Mouse (Mus musculus) MEL (cell line): Measurements from ENCODE around the gene Vrk2. TPM values are rescaled to one million over a fixed set of nuclear protein-coding genes. Genes with fewer than 3 reads are reported as not detected.

Source experiments
- DNase-seq: peaks from one replicate; pipeline ENCODE4 v3.0.0; 2011; ENCODE audit warnings: low read depth, low spot score
- H3K27ac ChIP-seq: 2 replicates; pipeline ENCODE4 v1.5.1; 2012; ENCODE audit warnings: low read depth, mild to moderate bottlenecking, control low read depth, low read length, moderate library complexity; ENCODE audit not compliant: control insufficient read depth
- H3K27me3 ChIP-seq, 2 experiments: fragments of 150-350 bp in 1 of 2; sonication (generic) in 1 of 2; 2 replicates each; pipeline ENCODE4 v1.6.1; 2012; ENCODE audit warnings: low read length in 2 of 2, mild to moderate bottlenecking in 2 of 2, improper control_type of control experiment in 1 of 2, moderate library complexity in 1 of 2; ENCODE audit not compliant: insufficient read depth in 2 of 2, control insufficient read depth in 1 of 2
- H3K36me3 ChIP-seq, 2 experiments: 2 replicates each; pipeline ENCODE4 v1.6.1; 2012 to 2014; ENCODE audit warnings: low read length in 2 of 2, improper control_type of control experiment in 1 of 2, inconsistent platforms in 1 of 2, mild to moderate bottlenecking in 1 of 2; ENCODE audit not compliant: insufficient read depth in 2 of 2, control insufficient read depth in 1 of 2
- H3K4me1 ChIP-seq, 2 experiments: fragments of 150-350 bp in 1 of 2; sonication (generic) in 1 of 2; 2 replicates each; pipeline ENCODE4 v1.6.1; 2012; ENCODE audit warnings: low read length in 2 of 2, improper control_type of control experiment in 1 of 2, mild to moderate bottlenecking in 1 of 2; ENCODE audit not compliant: insufficient read depth in 2 of 2, control insufficient read depth in 1 of 2
- H3K4me3 ChIP-seq, 2 experiments: fragments of 150-350 bp in 1 of 2; sonication (generic) in 1 of 2; 2 replicates each; pipeline ENCODE4 v1.5.1; 2012; ENCODE audit warnings: low read depth in 2 of 2, low read length in 2 of 2, mild to moderate bottlenecking in 2 of 2, moderate library complexity in 2 of 2, control low read depth in 1 of 2, improper control_type of control experiment in 1 of 2; ENCODE audit not compliant: control insufficient read depth in 1 of 2, insufficient read depth in 1 of 2
- H3K79me2 ChIP-seq: 2 replicates; pipeline ENCODE4 v1.6.1; 2012; ENCODE audit warnings: mild to moderate bottlenecking, low read length, moderate library complexity; ENCODE audit not compliant: control insufficient read depth, poor library complexity, insufficient read depth
- H3K9ac ChIP-seq: 2 replicates; pipeline ENCODE4 v1.6.1; 2012; ENCODE audit warnings: low read depth, mild to moderate bottlenecking, control low read depth, low read length, moderate library complexity; ENCODE audit not compliant: control insufficient read depth, poor library complexity, severe bottlenecking
- H3K9me3 ChIP-seq: fragments of 150-350 bp; sonication (generic); replicated peaks from 2 replicates; pipeline ENCODE4 v1.6.1; 2012; ENCODE audit warnings: mild to moderate bottlenecking, low read length, improper control_type of control experiment, moderate library complexity; ENCODE audit not compliant: insufficient read depth
- BHLHE40 ChIP-seq: IDR thresholded peaks from 2 replicates; pipeline ENCODE4 v1.6.1; 2012; ENCODE audit warnings: low read depth, mild to moderate bottlenecking, inconsistent platforms, low read length, improper control_type of control experiment, borderline replicate concordance
- CHD1 ChIP-seq: IDR thresholded peaks from 2 replicates; pipeline ENCODE4 v1.6.1; 2012; ENCODE audit warnings: low read depth, mild to moderate bottlenecking, inconsistent platforms, low read length, improper control_type of control experiment
- CTCF ChIP-seq, 3 experiments: IDR thresholded peaks in 2 of 3; conservative IDR thresholded peaks in 1 of 3; 2 replicates each; pipeline ENCODE4 v1.5.1; 2011 to 2012; ENCODE audit warnings: low read length in 3 of 3, low read depth in 2 of 3, mild to moderate bottlenecking in 2 of 3, improper control_type of control experiment in 1 of 3, inconsistent platforms in 1 of 3, mixed read lengths in 1 of 3, moderate library complexity in 1 of 3; ENCODE audit not compliant: control insufficient read depth in 1 of 3, insufficient read depth in 1 of 3, poor library complexity in 1 of 3, severe bottlenecking in 1 of 3
- E2F4 ChIP-seq: IDR thresholded peaks from 2 replicates; pipeline ENCODE4 v1.6.1; 2011; ENCODE audit warnings: low read depth, low read length, improper control_type of control experiment, borderline replicate concordance
- ELF1 ChIP-seq: IDR thresholded peaks from 2 replicates; pipeline ENCODE4 v1.6.1; 2014; ENCODE audit warnings: low read depth, mild to moderate bottlenecking, inconsistent platforms, low read length, improper control_type of control experiment, moderate library complexity
- EP300 ChIP-seq, 2 experiments: IDR thresholded peaks; 2 replicates each; pipeline ENCODE4 v1.6.1; 2011; ENCODE audit warnings: improper control_type of control experiment in 2 of 2, low read length in 2 of 2, low read depth in 1 of 2, mild to moderate bottlenecking in 1 of 2
- ETS1 ChIP-seq: IDR thresholded peaks from 2 replicates; pipeline ENCODE4 v1.6.1; 2012; ENCODE audit warnings: low read depth, mild to moderate bottlenecking, inconsistent platforms, low read length, improper control_type of control experiment, moderate library complexity
- GABPA ChIP-seq: IDR thresholded peaks from 2 replicates; pipeline ENCODE4 v1.6.1; 2012; ENCODE audit warnings: low read depth, mild to moderate bottlenecking, inconsistent platforms, low read length, improper control_type of control experiment, moderate library complexity
- GATA1 ChIP-seq: IDR thresholded peaks from 2 replicates; pipeline ENCODE4 v1.6.1; 2011; ENCODE audit warnings: low read depth, low read length, improper control_type of control experiment
- HCFC1 ChIP-seq: IDR thresholded peaks from 2 replicates; pipeline ENCODE4 v1.6.1; 2012; ENCODE audit warnings: low read depth, mild to moderate bottlenecking, inconsistent platforms, low read length, improper control_type of control experiment, moderate library complexity
- KAT2A ChIP-seq: conservative IDR thresholded peaks from 2 replicates; pipeline ENCODE4 v1.6.1; 2012; ENCODE audit warnings: low read depth, low read length, improper control_type of control experiment, inconsistent platforms
- MAX ChIP-seq: IDR thresholded peaks from 2 replicates; pipeline ENCODE4 v1.6.1; 2011; ENCODE audit warnings: low read length, improper control_type of control experiment
- MAZ ChIP-seq: IDR thresholded peaks from 2 replicates; pipeline ENCODE4 v1.6.1; 2012; ENCODE audit warnings: low read depth, mild to moderate bottlenecking, inconsistent platforms, low read length, improper control_type of control experiment
- MEF2A ChIP-seq: IDR thresholded peaks from 2 replicates; pipeline ENCODE4 v1.6.1; 2014; ENCODE audit warnings: low read depth, mild to moderate bottlenecking, inconsistent platforms, low read length, improper control_type of control experiment; ENCODE audit not compliant: poor library complexity, insufficient replicate concordance, severe bottlenecking; ENCODE audit errors: extremely low read depth
- MXI1 ChIP-seq: IDR thresholded peaks from 2 replicates; pipeline ENCODE4 v1.6.1; 2011; ENCODE audit warnings: mild to moderate bottlenecking, low read depth, low read length, improper control_type of control experiment
- MYB ChIP-seq: IDR thresholded peaks from 2 replicates; pipeline ENCODE4 v1.6.1; 2011; ENCODE audit warnings: mild to moderate bottlenecking, low read depth, low read length, improper control_type of control experiment
- MYC ChIP-seq: IDR thresholded peaks from 2 replicates; pipeline ENCODE4 v1.6.1; 2011; ENCODE audit warnings: low read depth, mild to moderate bottlenecking, low read length, improper control_type of control experiment, moderate library complexity
- NELFE ChIP-seq: IDR thresholded peaks from 2 replicates; pipeline ENCODE4 v1.6.1; 2011; ENCODE audit warnings: low read depth, low read length, improper control_type of control experiment
- POLR2AphosphoS2 ChIP-seq: IDR thresholded peaks from 2 replicates; pipeline ENCODE4 v1.6.1; 2011; ENCODE audit warnings: low read length, improper control_type of control experiment
- RAD21 ChIP-seq: IDR thresholded peaks from 2 replicates; pipeline ENCODE4 v1.6.1; 2011; ENCODE audit warnings: mild to moderate bottlenecking, low read depth, low read length, improper control_type of control experiment
- RCOR1 ChIP-seq: IDR thresholded peaks from 2 replicates; pipeline ENCODE4 v1.6.1; 2012; ENCODE audit warnings: low read depth, mild to moderate bottlenecking, inconsistent platforms, low read length, improper control_type of control experiment
- SIN3A ChIP-seq: IDR thresholded peaks from 2 replicates; pipeline ENCODE4 v1.6.1; 2012; ENCODE audit warnings: low read length, improper control_type of control experiment, inconsistent platforms
- SMC3 ChIP-seq: IDR thresholded peaks from 2 replicates; pipeline ENCODE4 v1.6.1; 2011; ENCODE audit warnings: low read depth, low read length, improper control_type of control experiment
- TAL1 ChIP-seq: IDR thresholded peaks from 2 replicates; pipeline ENCODE4 v1.6.1; 2012; ENCODE audit warnings: mild to moderate bottlenecking, inconsistent platforms, low read length, moderate library complexity, mixed read lengths
- TBP ChIP-seq: IDR thresholded peaks from 2 replicates; pipeline ENCODE4 v1.8.0; 2011; ENCODE audit warnings: low read depth, low read length, improper control_type of control experiment
- TCF12 ChIP-seq: IDR thresholded peaks from 2 replicates; pipeline ENCODE4 v1.6.1; 2014; ENCODE audit warnings: low read depth, mild to moderate bottlenecking, inconsistent platforms, low read length, improper control_type of control experiment, moderate library complexity
- USF1 ChIP-seq: IDR thresholded peaks from 2 replicates; pipeline ENCODE4 v1.6.1; 2014; ENCODE audit warnings: low read depth, mild to moderate bottlenecking, inconsistent platforms, low read length, improper control_type of control experiment, moderate library complexity
- ZC3H11A ChIP-seq: IDR thresholded peaks from 2 replicates; pipeline ENCODE4 v1.6.1; 2012; ENCODE audit warnings: low read depth, mild to moderate bottlenecking, inconsistent platforms, low read length, improper control_type of control experiment
- ZMIZ1 ChIP-seq: IDR thresholded peaks from 2 replicates; pipeline ENCODE4 v1.6.1; 2012; ENCODE audit warnings: low read depth, mild to moderate bottlenecking, inconsistent platforms, low read length, improper control_type of control experiment, moderate library complexity
- ZNF384 ChIP-seq: IDR thresholded peaks from 2 replicates; pipeline ENCODE4 v1.6.1; 2012; ENCODE audit warnings: low read depth, mild to moderate bottlenecking, inconsistent platforms, low read length, improper control_type of control experiment
- polyA plus RNA-seq, 2 experiments: library from polyadenylated mRNA; stranded (reverse) in 1 of 2; unstranded in 1 of 2; fragments of >175 nt in 1 of 2; fragments of >200 nt in 1 of 2; gene quantifications; 2 replicates each; pipeline versions ENCODE4 v1.2.1 to v1.2.4; 2012; ENCODE audit warnings: low replicate concordance in 2 of 2, low read depth in 1 of 2; ENCODE audit not compliant: insufficient read length in 2 of 2, insufficient read depth in 1 of 2, missing spikeins in 1 of 2
- total RNA-seq: library from RNA; depleted of rRNA; stranded (reverse); fragments of 300-350 nt; gene quantifications from 2 replicates; pipeline ENCODE4 v1.2.3, GENCODE M21; 2012

Vrk2 gene
- total and polyA plus RNA-seq, 3 experiments: 19.6 to 20.6 TPM; not detected in 1

DNA sequence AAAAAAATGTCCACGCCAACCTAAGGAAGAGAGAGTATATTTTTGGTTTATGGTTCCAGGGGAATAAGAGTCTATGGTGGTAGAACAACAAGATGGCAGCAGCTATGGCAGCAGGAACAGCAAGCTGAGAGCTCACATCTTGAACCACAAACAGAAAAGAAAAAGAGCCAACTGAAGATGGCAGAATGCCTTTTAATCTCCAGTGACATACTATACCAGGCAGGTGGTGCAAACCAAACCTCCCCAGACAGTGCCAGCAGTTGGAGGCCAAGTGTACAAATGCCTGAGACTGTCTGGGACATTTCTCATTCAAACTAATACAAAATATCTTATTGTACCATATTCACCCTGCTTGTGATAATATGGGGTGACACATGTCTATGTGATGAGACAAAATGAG, 2.4 kb upstream of the Vrk2 start:
- H3K27ac ChIP-seq: no peak overlapping the region
- TF ChIP-seq MEF2A: no peak
- no peak for TF ChIP-seq KAT2A
- no peak for TF ChIP-seq ELF1
- no peak for TF ChIP-seq RAD21
- no peak for TF ChIP-seq E2F4
- TF ChIP-seq SIN3A: no peak
- TF ChIP-seq ZNF384: no peak
- no peak for TF ChIP-seq NELFE
- no peak for TF ChIP-seq POLR2AphosphoS2
- no peaks in the 10 kb centered on the region for H3K9me3 ChIP-seq
- peaks cover 32 to 33% of the 10 kb centered on the region in 2 experiments for H3K4me1 ChIP-seq
- H3K27me3 ChIP-seq: no peaks in the 10 kb centered on the region
- no peak overlapping the region for H3K9ac ChIP-seq
- peaks cover 0 to 49% of the 10 kb centered on the region in 2 experiments; a peak in 2 of 4 replicates for H3K36me3 ChIP-seq
- peaks cover 11% of the 10 kb centered on the region for H3K79me2 ChIP-seq
- no peak overlapping the region for H3K4me3 ChIP-seq
- no peak for DNase-seq

DNA sequence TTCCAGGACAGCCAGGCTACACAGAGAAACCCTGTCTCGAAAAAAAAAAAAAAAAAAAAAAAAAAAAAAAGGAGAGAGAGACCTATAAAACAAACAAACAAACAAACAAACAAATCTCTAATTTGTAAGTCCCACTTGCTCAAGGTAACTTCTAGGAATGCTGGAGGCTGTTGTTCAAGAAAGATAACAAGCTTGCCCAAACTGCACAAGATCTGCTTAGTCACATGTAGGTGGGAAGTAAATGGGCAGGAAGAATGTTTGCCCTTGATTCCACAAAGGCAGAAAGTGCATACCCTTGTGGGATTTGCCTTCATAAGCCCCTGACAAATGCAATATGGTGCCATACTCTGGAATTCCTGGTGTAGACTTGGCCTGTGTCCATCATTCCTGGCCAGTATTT, 688 bp upstream of the Vrk2 start:
- peak; percentile 75 for DNase-seq

More for the DNA sequence above, 688 bp upstream of the Vrk2 start:
- Histone ChIP-seq H3K4me1 (peaks cover 22 to 25% of the 10 kb centered on the region in 2 experiments), H3K27me3 (no peaks in the 10 kb centered on the region), H3K9me3 (no peaks in the 10 kb centered on the region), H3K9ac (peak overlapping the region; percentile 79), H3K27ac (peak overlapping the region; percentile 66), H3K79me2 (peaks cover 11% of the 10 kb centered on the region), H3K4me3 (peak overlapping the region in 1 of 2 experiments; percentile 19; a peak in 2 of 4 replicates), H3K36me3 (peaks cover 0 to 36% of the 10 kb centered on the region in 2 experiments; a peak in 2 of 4 replicates)
- TF ChIP-seq CTCF (IDR thresholded peaks at IDR 0.05 in 2 of 3, conservative IDR thresholded peaks at IDR 0.05 in 1 of 3; ENCODE audit: control insufficient read depth in 1 of 3, insufficient read depth in 1 of 3, low read depth in 2 of 3, low read length in 3 of 3, poor library complexity in 1 of 3, severe bottlenecking in 1 of 3): no peak
- no peak for TF ChIP-seq CHD1
- TF ChIP-seq ZNF384: peak; percentile 59
- TF ChIP-seq ETS1: peak; percentile 60
- TF ChIP-seq GABPA: peak; percentile 38; the same call in 1 of the 2 replicates
- no peak for TF ChIP-seq ZMIZ1
- peak; percentile 12; the same call in 1 of the 2 replicates for TF ChIP-seq SIN3A
- TF ChIP-seq ELF1: no peak
- peak; percentile 68 for TF ChIP-seq RCOR1
- TF ChIP-seq POLR2AphosphoS2: no peak
- TF ChIP-seq MYC: 0 out of 2 replicates have a peak, but pooled peaks have one; percentile 53
- TF ChIP-seq MAX: 0 out of 2 replicates have a peak, but pooled peaks have one; percentile 20
- no peak for TF ChIP-seq BHLHE40
- peak; percentile 59; the same call in 1 of the 2 replicates for TF ChIP-seq MXI1
- peak; percentile 67 for TF ChIP-seq GATA1
- peak; percentile 58; the same call in 1 of the 2 replicates for TF ChIP-seq TCF12
- TF ChIP-seq MAZ: no peak
- peak; percentile 70 for TF ChIP-seq TBP
- TF ChIP-seq SMC3: no peak
- peak; percentile 18; the same call in 1 of the 2 replicates for TF ChIP-seq TAL1
- TF ChIP-seq KAT2A: no peak
- no peak for TF ChIP-seq MEF2A
- no peak for TF ChIP-seq ZC3H11A
- TF ChIP-seq HCFC1: no peak
- TF ChIP-seq MYB: no peak
- peak; percentile 56 for TF ChIP-seq USF1
- peak; percentile 74 to 77 for TF ChIP-seq EP300 (IDR thresholded peaks at IDR 0.05; ENCODE audit: low read depth in 1 of 2, low read length in 2 of 2)
